Mouse (Mus musculus): Measurements from ENCODE around the gene Msh6.

- TF ChIP-seq CTCF (IDR thresholded peaks at IDR 0.05; ENCODE audit: insufficient read depth, low read depth, low read length) = no peak
- TF ChIP-seq POLR2A (IDR thresholded peaks at IDR 0.05; ENCODE audit: insufficient read depth, low read depth, low read length) = no peak
Observed at GRCm38 (mm10) chr17:87987507-87987906, 12.6 kb downstream of the Msh6 start.
